Mouse (Mus musculus): ENCODE measurements around the gene Trim6. TPM values are rescaled to one million over a fixed set of nuclear protein-coding genes. Genes with fewer than 3 reads are reported as not detected.
"Not testable (repeated sequence)": the region's sequence is repeated elsewhere in the genome, so short reads cannot be mapped to it uniquely, and the experiment has no call there.

Trim6 gene
- under 1 TPM; 0.63 to 0.75 TPM for total RNA-seq (2021)

GRCm38 (mm10) chr7:104218701-104219569 is at the start of gene Trim6:
TSS of gene Trim6 (plus strand) at chr7:104218793.
- peak; percentile 7 to 77 for DNase-seq (ENCODE audit: extremely low spot score in 1 of 2, low spot score in 2 of 2)
- intact Hi-C loops (cut with DNase I): no loop called here

- intact Hi-C loops (cut with DNase I): no loop called here
Measured at GRCm38 (mm10) chr7:104169634-104170204, 48.9 kb upstream of the Trim6 start.

GRCm38 (mm10) chr7:104175085-104175484 is 43.5 kb upstream of the Trim6 start:
- DNase-seq (ENCODE audit: extremely low spot score in 1 of 2, low spot score in 2 of 2): no peak

More at GRCm38 (mm10) chr7:104169634-104170204, 48.9 kb upstream of the Trim6 start:
- peak; percentile 9 to 20 for DNase-seq (ENCODE audit: extremely low spot score in 1 of 2, low spot score in 2 of 2)

GRCm38 (mm10) chr7:104178422-104179054 is 40.1 kb upstream of the Trim6 start:
- no peak for DNase-seq (ENCODE audit: extremely low spot score in 1 of 2, low spot score in 2 of 2)
- intact Hi-C loops (cut with DNase I): no loop called here

More at GRCm38 (mm10) chr7:104175085-104175484, 43.5 kb upstream of the Trim6 start:
- intact Hi-C loops (cut with DNase I): no loop called here

GRCm38 (mm10) chr7:104179074-104179473 is 39.5 kb upstream of the Trim6 start:
- intact Hi-C loops (cut with DNase I): no loop called here
- no peak for DNase-seq (ENCODE audit: extremely low spot score in 1 of 2, low spot score in 2 of 2)

GRCm38 (mm10) chr7:104183292-104183691 is 35.3 kb upstream of the Trim6 start, which contains the start of gene Olfr648:
TSS of gene Olfr648 (minus strand) at chr7:104183392.
- no peak for DNase-seq (ENCODE audit: extremely low spot score in 1 of 2, low spot score in 2 of 2)
- intact Hi-C loops (cut with DNase I): no loop called here

GRCm38 (mm10) chr7:104191275-104191674 is 27.3 kb upstream of the Trim6 start:
- intact Hi-C loops (cut with DNase I): no loop called here
- DNase-seq (ENCODE audit: extremely low spot score in 1 of 2, low spot score in 2 of 2): no peak

GRCm38 (mm10) chr7:104195885-104196284 is 22.7 kb upstream of the Trim6 start, which contains the start of gene Olfr649:
TSS of gene Olfr649 (minus strand) at chr7:104195985.
- intact Hi-C loops (cut with DNase I): no loop called here
- no peak for DNase-seq (ENCODE audit: extremely low spot score in 1 of 2, low spot score in 2 of 2)

GRCm38 (mm10) chr7:104199822-104200221 is 18.8 kb upstream of the Trim6 start:
- DNase-seq (ENCODE audit: extremely low spot score in 1 of 2, low spot score in 2 of 2): peak in 1 of 2 experiments; percentile 76
- intact Hi-C loops (cut with DNase I): no loop called here

GRCm38 (mm10) chr7:104206197-104206596 is 12.4 kb upstream of the Trim6 start:
- DNase-seq (ENCODE audit: extremely low spot score in 1 of 2, low spot score in 2 of 2): no peak
- intact Hi-C loops (cut with DNase I): no loop called here

- no peak for DNase-seq (ENCODE audit: extremely low spot score in 1 of 2, low spot score in 2 of 2)
- intact Hi-C loops (cut with DNase I): no loop called here
Measured at GRCm38 (mm10) chr7:104216011-104216535, 2.5 kb upstream of the Trim6 start.

- no peak for DNase-seq (ENCODE audit: extremely low spot score in 1 of 2, low spot score in 2 of 2)
- intact Hi-C loops (cut with DNase I): no loop called here
Measured at GRCm38 (mm10) chr7:104217881-104218280, 712 bp upstream of the Trim6 start.

GRCm38 (mm10) chr7:104231203-104231602 is 12.6 kb downstream of the Trim6 start:
- DNase-seq (ENCODE audit: extremely low spot score in 1 of 2, low spot score in 2 of 2): no peak
- intact Hi-C loops (cut with DNase I): no loop called here

GRCm38 (mm10) chr7:104240857-104241256 is 22.3 kb downstream of the Trim6 start:
- intact Hi-C loops (cut with DNase I): no loop called here
- no peak for DNase-seq (ENCODE audit: extremely low spot score in 1 of 2, low spot score in 2 of 2)

GRCm38 (mm10) chr7:104243616-104244015 is 25.0 kb downstream of the Trim6 start:
- DNase-seq (ENCODE audit: extremely low spot score in 1 of 2, low spot score in 2 of 2): no peak
- intact Hi-C loops (cut with DNase I): no loop called here

GRCm38 (mm10) chr7:104244287-104245181 is 25.9 kb downstream of the Trim6 start, which contains the start of gene Trim34a:
TSS of gene Trim34a (plus strand) at chr7:104244457.
- DNase-seq (ENCODE audit: extremely low spot score in 1 of 2, low spot score in 2 of 2): peak; percentile 13 to 34
- intact Hi-C loops (cut with DNase I): no loop called here

- intact Hi-C loops (cut with DNase I); DNase-seq (ENCODE audit: extremely low spot score in 1 of 2, low spot score in 2 of 2): not testable (repeated sequence)
Measured at GRCm38 (mm10) chr7:104260380-104260779, 41.8 kb downstream of the Trim6 start.

GRCm38 (mm10) chr7:104265335-104265734 is 46.7 kb downstream of the Trim6 start:
- intact Hi-C loops (cut with DNase I): not testable (repeated sequence)

More at GRCm38 (mm10) chr7:104265335-104265734, 46.7 kb downstream of the Trim6 start:
- not testable (repeated sequence) for DNase-seq (ENCODE audit: extremely low spot score in 1 of 2, low spot score in 2 of 2)
